Mouse (Mus musculus) embryonic facial prominence, embryonic 13.5 days (tissue): ENCODE measurements at regions not wholly inside any gene's neighbourhood (a gene's known extent, or its start where the extent isn't known, plus 50 kb on each side); places are given as distances from the start of the nearest gene placed in this dataset.
A peak's percentile ranks its signal among the peaks of the same experiment; 100 is the strongest.

Experiments used
- ATAC-seq: fragments of 200-750 bp; cut with Nextera tagmentation; 2 replicates; pipeline ENCODE4 v1.8.0; 2017; ENCODE audit warnings: low read depth; ENCODE audit not compliant: insufficient number of reproducible peaks, insufficient read depth, low FRiP score, low TSS enrichment
- H3K27ac ChIP-seq: fragments of 300-500 bp; sonication (generic); 2 replicates; pipeline ENCODE4 v1.5.1; 2015; ENCODE audit warnings: moderate library complexity, mild to moderate bottlenecking, inconsistent platforms
- H3K27me3 ChIP-seq: fragments of 300-500 bp; sonication (generic); 2 replicates; pipeline ENCODE4 v1.6.1; 2015; ENCODE audit warnings: mild to moderate bottlenecking, inconsistent platforms
- H3K36me3 ChIP-seq: fragments of 300-500 bp; sonication (generic); 2 replicates; pipeline ENCODE4 v1.6.1; 2015; ENCODE audit warnings: mild to moderate bottlenecking, inconsistent platforms
- H3K4me1 ChIP-seq: fragments of 300-500 bp; sonication (generic); 2 replicates; pipeline ENCODE4 v1.6.1; 2015; ENCODE audit warnings: inconsistent platforms
- H3K4me2 ChIP-seq: fragments of 300-500 bp; sonication (generic); 2 replicates; pipeline ENCODE4 v1.6.1; 2015; ENCODE audit warnings: moderate library complexity, mild to moderate bottlenecking, inconsistent platforms
- H3K4me3 ChIP-seq: fragments of 300-500 bp; sonication (generic); 2 replicates; pipeline ENCODE4 v1.5.1; 2015; ENCODE audit warnings: mild to moderate bottlenecking, inconsistent platforms
- H3K9ac ChIP-seq: fragments of 300-500 bp; sonication (generic); 2 replicates; pipeline ENCODE4 v1.6.1; 2015; ENCODE audit warnings: mild to moderate bottlenecking, inconsistent platforms
- H3K9me3 ChIP-seq: fragments of 300-500 bp; sonication (generic); 2 replicates; pipeline ENCODE4 v1.6.1; 2016; ENCODE audit warnings: inconsistent platforms
- WGBS: fragments of 180-500 bp; shearing (Covaris S2); methylation state at CpG from one replicate; pipeline ENCODE4 v1.1.7; 2015; ENCODE audit warnings: mixed read lengths; 5-methylcytosine and 5-hydroxymethylcytosine counted together

GRCm38 (mm10) chr16:57823329-57823728, 68.8 kb upstream of the Col8a1 start:
- Histone ChIP-seq H3K27ac (no peak overlapping the region), H3K36me3 (no peaks in the 10 kb centered on the region), H3K4me2 (no peak overlapping the region), H3K9ac (no peak overlapping the region), H3K4me1 (peaks cover 7% of the 10 kb centered on the region; the same call in 1 of the 2 replicates), H3K27me3 (no peaks in the 10 kb centered on the region), H3K4me3 (no peak overlapping the region), H3K9me3 (no peaks in the 10 kb centered on the region)
- 52% methylated on average over 3 of the region's 3 CpGs for WGBS
- ATAC-seq, result no peak

GRCm38 (mm10) chr16:57845416-57845815, 90.9 kb upstream of the Col8a1 start:
- Histone ChIP-seq H3K4me2 (no peak overlapping the region), H3K9ac (no peak overlapping the region), H3K27me3 (no peaks in the 10 kb centered on the region), H3K4me3 (no peak overlapping the region), H3K36me3 (no peaks in the 10 kb centered on the region), H3K27ac (no peak overlapping the region), H3K4me1 (no peaks in the 10 kb centered on the region), H3K9me3 (no peaks in the 10 kb centered on the region)
- no peak for ATAC-seq

GRCm38 (mm10) chr16:57846386-57846785, 91.8 kb upstream of the Col8a1 start:
- Histone ChIP-seq H3K36me3 (no peaks in the 10 kb centered on the region), H3K9ac (no peak overlapping the region), H3K4me1 (no peaks in the 10 kb centered on the region), H3K4me3 (no peak overlapping the region), H3K27me3 (no peaks in the 10 kb centered on the region), H3K4me2 (no peak overlapping the region), H3K9me3 (no peaks in the 10 kb centered on the region), H3K27ac (no peak overlapping the region)
- 17% methylated on average over 3 of the region's 3 CpGs for WGBS
- no peak for ATAC-seq

GRCm38 (mm10) chr16:57851854-57852253, 97.3 kb upstream of the Col8a1 start:
- Histone ChIP-seq H3K9ac (no peak overlapping the region), H3K36me3 (no peaks in the 10 kb centered on the region), H3K9me3 (no peaks in the 10 kb centered on the region), H3K27ac (no peak overlapping the region), H3K4me2 (no peak overlapping the region), H3K4me3 (no peak overlapping the region), H3K4me1 (no peaks in the 10 kb centered on the region), H3K27me3 (no peaks in the 10 kb centered on the region)
- no peak for ATAC-seq
- 45% methylated on average over 2 of the region's 2 CpGs for WGBS

GRCm38 (mm10) chr16:57852838-57853460, 98.4 kb upstream of the Col8a1 start:
- Histone ChIP-seq H3K4me3 (no peak overlapping the region), H3K9me3 (no peaks in the 10 kb centered on the region), H3K9ac (no peak overlapping the region), H3K27me3 (no peaks in the 10 kb centered on the region), H3K4me1 (0 out of 2 replicates have a peak, but pooled peaks cover 5% of the 10 kb centered on the region), H3K4me2 (no peak overlapping the region), H3K27ac (no peak overlapping the region), H3K36me3 (no peaks in the 10 kb centered on the region)
- WGBS, result 51% methylated on average over 3 of the region's 3 CpGs
- ATAC-seq, result no peak

- ATAC-seq, result no peak
- H3K4me3 ChIP-seq, result no peak overlapping the region
- peaks cover 12% of the 10 kb centered on the region for H3K4me1 ChIP-seq
- H3K9ac ChIP-seq, result no peak overlapping the region
- no peaks in the 10 kb centered on the region for H3K27me3 ChIP-seq
- WGBS, result 80% methylated on average over 3 of the region's 3 CpGs
- no peaks in the 10 kb centered on the region for H3K9me3 ChIP-seq
- no peaks in the 10 kb centered on the region for H3K36me3 ChIP-seq
- H3K4me2 ChIP-seq, result no peak overlapping the region
- H3K27ac ChIP-seq, result no peak overlapping the region
These were observed 99.2 kb upstream of the Col8a1 start for GRCm38 (mm10) chr16:57853751-57854150.

- WGBS, result 23% methylated on average over 1 of the region's 1 CpGs
- no peaks in the 10 kb centered on the region for H3K27me3 ChIP-seq
- H3K4me1 ChIP-seq, result peaks cover 17% of the 10 kb centered on the region
- no peak overlapping the region for H3K4me2 ChIP-seq
- H3K9ac ChIP-seq, result no peak overlapping the region
- no peaks in the 10 kb centered on the region for H3K9me3 ChIP-seq
- no peak overlapping the region for H3K27ac ChIP-seq
- no peak for ATAC-seq
- no peak overlapping the region for H3K4me3 ChIP-seq
- H3K36me3 ChIP-seq, result no peaks in the 10 kb centered on the region
These were observed 102.5 kb upstream of the Col8a1 start for GRCm38 (mm10) chr16:57857071-57857470.

GRCm38 (mm10) chr16:57858151-57858764, 103.7 kb upstream of the Col8a1 start:
- no peaks in the 10 kb centered on the region for H3K36me3 ChIP-seq
- no peaks in the 10 kb centered on the region for H3K27me3 ChIP-seq
- H3K4me1 ChIP-seq, result peaks cover 17% of the 10 kb centered on the region
- 7% methylated on average over 2 of the region's 2 CpGs for WGBS
- H3K27ac ChIP-seq, result no peak overlapping the region
- no peak overlapping the region for H3K9ac ChIP-seq
- H3K4me3 ChIP-seq, result no peak overlapping the region
- no peak for ATAC-seq
- no peak overlapping the region for H3K4me2 ChIP-seq
- H3K9me3 ChIP-seq, result no peaks in the 10 kb centered on the region

- 16% methylated on average over 7 of the region's 7 CpGs for WGBS
- ATAC-seq, result no peak
- Histone ChIP-seq H3K4me2 (no peak overlapping the region), H3K27me3 (no peaks in the 10 kb centered on the region), H3K4me1 (peaks cover 17% of the 10 kb centered on the region), H3K36me3 (no peaks in the 10 kb centered on the region), H3K9ac (no peak overlapping the region), H3K4me3 (no peak overlapping the region), H3K27ac (no peak overlapping the region), H3K9me3 (no peaks in the 10 kb centered on the region)
These were observed 104.2 kb upstream of the Col8a1 start for GRCm38 (mm10) chr16:57858765-57859201.

- Histone ChIP-seq H3K27ac (no peak overlapping the region), H3K9ac (no peak overlapping the region), H3K4me2 (no peak overlapping the region), H3K36me3 (no peaks in the 10 kb centered on the region), H3K9me3 (no peaks in the 10 kb centered on the region), H3K4me1 (peaks cover 9% of the 10 kb centered on the region), H3K4me3 (no peak overlapping the region), H3K27me3 (no peaks in the 10 kb centered on the region)
- no peak for ATAC-seq
- 84% methylated on average over 9 of the region's 9 CpGs for WGBS
These were observed 108.8 kb upstream of the Col8a1 start for GRCm38 (mm10) chr16:57863206-57863860.

GRCm38 (mm10) chr16:57876857-57877256, 122.3 kb upstream of the Col8a1 start:
- 0 out of 2 replicates have a peak, but pooled peaks have one; percentile 32 for ATAC-seq
- Histone ChIP-seq H3K4me2 (no peak overlapping the region), H3K4me1 (no peaks in the 10 kb centered on the region), H3K36me3 (no peaks in the 10 kb centered on the region), H3K27me3 (no peaks in the 10 kb centered on the region), H3K4me3 (no peak overlapping the region), H3K27ac (no peak overlapping the region), H3K9ac (no peak overlapping the region), H3K9me3 (no peaks in the 10 kb centered on the region)
- 92% methylated on average over 4 of the region's 4 CpGs for WGBS

GRCm38 (mm10) chr16:57881575-57882094, 127.1 kb upstream of the Col8a1 start:
- H3K4me1 ChIP-seq, result no peaks in the 10 kb centered on the region
- no peak overlapping the region for H3K9ac ChIP-seq
- no peaks in the 10 kb centered on the region for H3K9me3 ChIP-seq
- H3K4me2 ChIP-seq, result no peak overlapping the region
- H3K36me3 ChIP-seq, result no peaks in the 10 kb centered on the region
- no peak overlapping the region for H3K4me3 ChIP-seq
- H3K27me3 ChIP-seq, result no peaks in the 10 kb centered on the region
- H3K27ac ChIP-seq, result no peak overlapping the region
- WGBS, result 57% methylated on average over 8 of the region's 8 CpGs
- ATAC-seq, result no peak
